Mouse (Mus musculus): ENCODE measurements at regions not wholly inside any gene's neighbourhood (a gene's known extent, or its start where the extent isn't known, plus 50 kb on each side); places are given as distances from the start of the nearest gene placed in this dataset.

DNA sequence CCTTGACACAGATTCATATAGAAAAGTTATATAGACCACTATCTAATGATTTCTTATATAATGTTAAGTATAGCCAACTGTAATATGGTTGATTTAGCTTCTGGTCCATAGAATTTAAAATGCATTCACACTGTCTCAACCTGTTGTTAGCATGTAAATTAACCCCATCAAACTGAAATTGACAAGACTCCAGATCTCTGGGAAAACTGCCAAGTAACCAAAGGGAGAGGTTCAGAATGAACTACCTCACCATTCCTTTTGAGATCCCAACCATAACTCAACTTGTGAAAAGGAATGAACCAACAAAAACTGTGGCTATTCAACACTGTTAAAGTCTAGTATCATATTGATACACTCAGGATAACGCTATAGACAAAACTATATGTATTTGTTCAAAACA, 162.0 kb upstream of the Hsf2 start:
- TF ChIP-seq CTCF (IDR thresholded peaks at IDR 0.05; ENCODE audit: insufficient read depth, low read depth, low read length) (no peak), POLR2A (IDR thresholded peaks at IDR 0.05; ENCODE audit: insufficient read depth, low read depth, low read length) (no peak)

All from olfactory bulb, adult 2 months (tissue).